Mouse (Mus musculus): ENCODE results near the gene Nolc1. TPM values are rescaled to one million over a fixed set of nuclear protein-coding genes. Genes with fewer than 3 reads are reported as not detected.

The Nolc1 gene
- total and polyA plus RNA-seq, 2 experiments = 3.4 to 7.3 TPM

- H3K27ac ChIP-seq (replicated peaks; ENCODE audit: insufficient read depth, low read depth, low read length) = 0 out of 2 replicates have a peak overlapping the region, but pooled peaks have one; percentile 12
- no peaks in the 10 kb centered on the region for H3K27me3 ChIP-seq (ENCODE audit: control insufficient read depth, insufficient read depth, low read length)
- no peak overlapping the region for H3K9ac ChIP-seq (ENCODE audit: low read depth, low read length)
- no peak for DNase-seq (ENCODE audit: extremely low read depth, low read depth, low spot score)
- peaks cover 3% of the 10 kb centered on the region for H3K4me1 ChIP-seq (ENCODE audit: control insufficient read depth, insufficient read depth, low read length)
- H3K79me2 ChIP-seq (ENCODE audit: control insufficient read depth, insufficient read depth, low read length) = peaks cover 18% of the 10 kb centered on the region; the same call in 1 of the 2 replicates
- 0 out of 2 replicates have a peak, but pooled peaks have one; percentile 1 for TF ChIP-seq CTCF (IDR thresholded peaks at IDR 0.05; ENCODE audit: low read depth, low read length)
- TF ChIP-seq POLR2A (IDR thresholded peaks at IDR 0.05; ENCODE audit: extremely low read depth, insufficient read depth, low read length) = no peak
- 3% methylated on average over 11 of the region's 11 CpGs for WGBS
- no peaks in the 10 kb centered on the region for H3K36me3 ChIP-seq (ENCODE audit: control insufficient read depth, insufficient read depth, low read length)
- H3K4me3 ChIP-seq (ENCODE audit: insufficient read depth, low read depth, low read length) = peak overlapping the region; percentile 95
Measured at GRCm38 (mm10) chr19:46055752-46056387, 19.8 kb upstream of the Nolc1 start.

DNA sequence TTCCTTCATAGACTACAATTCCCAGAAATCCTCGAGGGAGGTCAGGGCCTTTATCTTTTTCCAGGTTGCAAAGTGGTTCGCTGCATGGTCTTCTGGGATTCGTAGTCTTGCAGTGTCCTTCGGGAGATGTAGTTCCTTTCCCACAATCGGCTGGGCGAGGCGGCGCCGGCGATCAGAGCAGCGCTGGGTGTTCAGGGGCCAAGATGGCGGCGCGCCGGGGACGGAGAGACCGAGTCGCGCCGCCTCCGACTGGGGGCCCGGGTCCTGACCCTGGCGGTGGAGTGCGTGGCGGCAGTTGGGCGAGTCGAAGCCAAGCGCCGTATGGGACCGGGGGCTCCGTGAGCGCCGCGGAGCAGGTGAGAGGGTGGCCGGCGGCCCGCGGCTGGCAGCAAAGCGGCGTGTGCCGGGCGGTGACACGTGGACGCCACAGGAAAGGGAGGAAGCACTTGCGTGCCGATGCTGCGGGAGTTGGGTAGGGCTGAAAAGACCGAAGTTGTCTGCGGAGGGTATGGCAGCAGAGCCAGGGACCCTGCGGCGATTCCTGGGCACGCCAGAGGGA is 19.2 kb upstream of the Nolc1 start:
- peak overlapping the region; percentile 95 for H3K4me3 ChIP-seq (ENCODE audit: insufficient read depth, low read depth, low read length)
- H3K27ac ChIP-seq (replicated peaks; ENCODE audit: insufficient read depth, low read depth, low read length) = peak overlapping the region; percentile 88
- no peaks in the 10 kb centered on the region for H3K27me3 ChIP-seq (ENCODE audit: control insufficient read depth, insufficient read depth, low read length)
- H3K9ac ChIP-seq (ENCODE audit: low read depth, low read length) = peak overlapping the region; percentile 96
- H3K4me1 ChIP-seq (ENCODE audit: control insufficient read depth, insufficient read depth, low read length) = peaks cover 3% of the 10 kb centered on the region
- no peaks in the 10 kb centered on the region for H3K36me3 ChIP-seq (ENCODE audit: control insufficient read depth, insufficient read depth, low read length)
- peak; percentile 47; the same call in 1 of the 2 replicates for TF ChIP-seq POLR2A (IDR thresholded peaks at IDR 0.05; ENCODE audit: extremely low read depth, insufficient read depth, low read length)
- TF ChIP-seq CTCF (IDR thresholded peaks at IDR 0.05; ENCODE audit: low read depth, low read length) = no peak
- H3K79me2 ChIP-seq (ENCODE audit: control insufficient read depth, insufficient read depth, low read length) = peaks cover 18% of the 10 kb centered on the region; the same call in 1 of the 2 replicates
- DNase-seq (ENCODE audit: extremely low read depth, low read depth, low spot score) = peak; percentile 97
- WGBS = under 1% methylated on average over 52 of the region's 52 CpGs

GRCm38 (mm10) chr19:46056947-46057607 is 18.6 kb upstream of the Nolc1 start:
- Histone ChIP-seq H3K9ac (ENCODE audit: low read depth, low read length) (peak overlapping the region; percentile 96), H3K27me3 (ENCODE audit: control insufficient read depth, insufficient read depth, low read length) (no peaks in the 10 kb centered on the region), H3K27ac (replicated peaks; ENCODE audit: insufficient read depth, low read depth, low read length) (peak overlapping the region; percentile 88), H3K79me2 (ENCODE audit: control insufficient read depth, insufficient read depth, low read length) (peaks cover 18% of the 10 kb centered on the region; the same call in 1 of the 2 replicates), H3K4me1 (ENCODE audit: control insufficient read depth, insufficient read depth, low read length) (peaks cover 3% of the 10 kb centered on the region), H3K4me3 (ENCODE audit: insufficient read depth, low read depth, low read length) (peak overlapping the region; percentile 95), H3K36me3 (ENCODE audit: control insufficient read depth, insufficient read depth, low read length) (peaks cover 5% of the 10 kb centered on the region; the same call in 1 of the 2 replicates)
- TF ChIP-seq POLR2A (IDR thresholded peaks at IDR 0.05; ENCODE audit: extremely low read depth, insufficient read depth, low read length) = no peak
- TF ChIP-seq CTCF (IDR thresholded peaks at IDR 0.05; ENCODE audit: low read depth, low read length) = no peak
- peak; percentile 52 for DNase-seq (ENCODE audit: extremely low read depth, low read depth, low spot score)
- WGBS = under 1% methylated on average over 40 of the region's 42 CpGs

DNA sequence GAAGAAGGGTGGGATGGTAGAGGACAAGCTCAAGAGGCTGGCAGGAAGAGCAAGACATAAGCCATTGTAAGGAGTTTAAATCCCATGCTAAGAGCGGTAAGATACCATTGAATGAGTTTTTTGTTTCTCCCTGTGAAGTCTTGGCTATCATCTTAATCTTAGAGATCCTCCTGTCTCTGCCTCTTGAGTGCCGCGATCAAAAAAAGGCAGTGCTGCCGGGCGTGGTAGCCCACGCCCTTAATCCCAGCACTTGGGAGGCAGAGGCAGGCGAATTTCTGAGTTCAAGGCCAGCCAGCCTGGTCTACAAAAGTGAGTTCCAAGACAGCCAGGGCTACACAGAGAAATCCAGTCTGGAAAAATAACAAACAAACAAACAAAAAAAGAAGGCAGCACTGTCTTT is 17.2 kb upstream of the Nolc1 start:
- no peaks in the 10 kb centered on the region for H3K27me3 ChIP-seq (ENCODE audit: control insufficient read depth, insufficient read depth, low read length)
- DNase-seq (ENCODE audit: extremely low read depth, low read depth, low spot score) = no peak
- TF ChIP-seq CTCF (IDR thresholded peaks at IDR 0.05; ENCODE audit: low read depth, low read length) (no peak), POLR2A (IDR thresholded peaks at IDR 0.05; ENCODE audit: extremely low read depth, insufficient read depth, low read length) (no peak)
- H3K9ac ChIP-seq (ENCODE audit: low read depth, low read length) = no peak overlapping the region
- peaks cover 10% of the 10 kb centered on the region; the same call in 1 of the 2 replicates for H3K36me3 ChIP-seq (ENCODE audit: control insufficient read depth, insufficient read depth, low read length)
- no peak overlapping the region for H3K27ac ChIP-seq (replicated peaks; ENCODE audit: insufficient read depth, low read depth, low read length)
- peaks cover 18% of the 10 kb centered on the region; the same call in 1 of the 2 replicates for H3K79me2 ChIP-seq (ENCODE audit: control insufficient read depth, insufficient read depth, low read length)
- WGBS = 93% methylated on average over 7 of the region's 7 CpGs
- H3K4me3 ChIP-seq (ENCODE audit: insufficient read depth, low read depth, low read length) = no peak overlapping the region
- peaks cover 3% of the 10 kb centered on the region for H3K4me1 ChIP-seq (ENCODE audit: control insufficient read depth, insufficient read depth, low read length)

GRCm38 (mm10) chr19:46060845-46061244 is 14.8 kb upstream of the Nolc1 start:
- no peak overlapping the region for H3K4me3 ChIP-seq (ENCODE audit: insufficient read depth, low read depth, low read length)
- no peak overlapping the region for H3K27ac ChIP-seq (replicated peaks; ENCODE audit: insufficient read depth, low read depth, low read length)
- WGBS = 23% methylated on average over 6 of the region's 6 CpGs
- no peak overlapping the region for H3K9ac ChIP-seq (ENCODE audit: low read depth, low read length)
- peaks cover 15% of the 10 kb centered on the region; the same call in 1 of the 2 replicates for H3K36me3 ChIP-seq (ENCODE audit: control insufficient read depth, insufficient read depth, low read length)
- no peaks in the 10 kb centered on the region for H3K27me3 ChIP-seq (ENCODE audit: control insufficient read depth, insufficient read depth, low read length)
- TF ChIP-seq CTCF (IDR thresholded peaks at IDR 0.05; ENCODE audit: low read depth, low read length) = no peak
- no peak for TF ChIP-seq POLR2A (IDR thresholded peaks at IDR 0.05; ENCODE audit: extremely low read depth, insufficient read depth, low read length)
- DNase-seq (ENCODE audit: extremely low read depth, low read depth, low spot score) = peak; percentile 35
- peaks cover 18% of the 10 kb centered on the region; the same call in 1 of the 2 replicates for H3K79me2 ChIP-seq (ENCODE audit: control insufficient read depth, insufficient read depth, low read length)
- peaks cover 3% of the 10 kb centered on the region for H3K4me1 ChIP-seq (ENCODE audit: control insufficient read depth, insufficient read depth, low read length)
